Mouse (Mus musculus): ENCODE data around the gene Phactr3. TPM values are rescaled to one million over a fixed set of nuclear protein-coding genes. Genes with fewer than 3 reads are reported as not detected.
A peak's percentile ranks its signal among the peaks of the same experiment; 100 is the strongest.

The Phactr3 gene
- polyA plus RNA-seq, 1 experiment from 2014 or later, result 62.5 TPM

DNA sequence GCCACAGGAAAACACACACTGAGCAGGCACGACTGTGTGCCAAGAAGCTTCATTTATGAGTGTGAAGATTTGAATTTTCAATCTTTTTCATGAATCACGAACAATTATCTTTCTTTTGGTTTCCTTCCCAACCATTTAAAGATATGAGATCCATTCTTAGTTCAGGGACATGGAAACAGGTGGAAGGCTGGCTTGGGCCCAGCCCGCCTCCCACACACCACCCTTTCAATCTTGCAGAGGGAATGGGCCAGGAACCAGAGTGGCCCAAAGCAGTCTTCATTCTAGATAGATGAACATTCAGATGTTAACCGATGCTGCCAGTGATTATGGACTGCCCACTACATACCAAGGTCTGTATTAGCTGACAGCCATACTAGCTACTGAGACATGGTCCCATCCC, 144.3 kb downstream of the Phactr3 start:
- Histone ChIP-seq H3K4me3 (replicated peaks; ENCODE audit: low read depth, low read length) (no peak overlapping the region), H3K9me3 (ENCODE audit: control insufficient read depth, low read length) (no peaks in the 10 kb centered on the region), H3K4me2 (ENCODE audit: low read length) (no peak overlapping the region), H3K9ac (replicated peaks; ENCODE audit: low read length) (no peak overlapping the region), H3K4me1 (ENCODE audit: control insufficient read depth, insufficient read depth, low read length) (peaks cover 8% of the 10 kb centered on the region; the same call in 1 of the 2 replicates), H3K27me3 (ENCODE audit: control insufficient read depth, insufficient read depth, low read length) (no peaks in the 10 kb centered on the region), H3K27ac (replicated peaks; ENCODE audit: low read depth, low read length) (no peak overlapping the region), H3K36me3 (ENCODE audit: control insufficient read depth, insufficient read depth, low read length) (peaks cover 16% of the 10 kb centered on the region)
- no peak for DNase-seq
- no peak for ATAC-seq (ENCODE audit: low FRiP score, low TSS enrichment)
- WGBS, result 90% methylated on average over 4 of the region's 4 CpGs

GRCm38 (mm10) chr2:178264389-178264788, 145.6 kb downstream of the Phactr3 start:
- H3K9me3 ChIP-seq (ENCODE audit: control insufficient read depth, low read length), result no peaks in the 10 kb centered on the region

GRCm38 (mm10) chr2:178265454-178265853, 146.7 kb downstream of the Phactr3 start:
- H3K36me3 ChIP-seq (ENCODE audit: control insufficient read depth, insufficient read depth, low read length), result peaks cover 11% of the 10 kb centered on the region
- H3K27me3 ChIP-seq (ENCODE audit: control insufficient read depth, insufficient read depth, low read length), result no peaks in the 10 kb centered on the region
- no peaks in the 10 kb centered on the region for H3K9me3 ChIP-seq (ENCODE audit: control insufficient read depth, low read length)
- DNase-seq (no peak), ATAC-seq (ENCODE audit: low FRiP score, low TSS enrichment) (no peak)
- H3K4me2 ChIP-seq (ENCODE audit: low read length), result no peak overlapping the region
- H3K27ac ChIP-seq (replicated peaks; ENCODE audit: low read depth, low read length), result no peak overlapping the region
- WGBS, result 13% methylated on average over 2 of the region's 2 CpGs
- 0 out of 2 replicates have a peak overlapping the region, but pooled peaks have one; percentile 9 for H3K9ac ChIP-seq (replicated peaks; ENCODE audit: low read length)
- peaks cover 8% of the 10 kb centered on the region; the same call in 1 of the 2 replicates for H3K4me1 ChIP-seq (ENCODE audit: control insufficient read depth, insufficient read depth, low read length)
- H3K4me3 ChIP-seq (replicated peaks; ENCODE audit: low read depth, low read length), result no peak overlapping the region

More at GRCm38 (mm10) chr2:178264389-178264788, 145.6 kb downstream of the Phactr3 start:
- Histone ChIP-seq H3K4me2 (ENCODE audit: low read length) (no peak overlapping the region), H3K27ac (replicated peaks; ENCODE audit: low read depth, low read length) (no peak overlapping the region), H3K27me3 (ENCODE audit: control insufficient read depth, insufficient read depth, low read length) (no peaks in the 10 kb centered on the region), H3K4me3 (replicated peaks; ENCODE audit: low read depth, low read length) (no peak overlapping the region), H3K9ac (replicated peaks; ENCODE audit: low read length) (no peak overlapping the region), H3K36me3 (ENCODE audit: control insufficient read depth, insufficient read depth, low read length) (peaks cover 17% of the 10 kb centered on the region), H3K4me1 (ENCODE audit: control insufficient read depth, insufficient read depth, low read length) (peaks cover 8% of the 10 kb centered on the region; the same call in 1 of the 2 replicates)
- ATAC-seq (ENCODE audit: low FRiP score, low TSS enrichment) (peak; percentile 68; the same call in 1 of the 2 replicates), DNase-seq (peak; percentile 92)
- 6% methylated on average over 8 of the region's 8 CpGs for WGBS

GRCm38 (mm10) chr2:178270794-178271193, 152.0 kb downstream of the Phactr3 start:
- peaks cover 3% of the 10 kb centered on the region; the same call in 1 of the 2 replicates for H3K4me1 ChIP-seq (ENCODE audit: control insufficient read depth, insufficient read depth, low read length)
- H3K9ac ChIP-seq (replicated peaks; ENCODE audit: low read length), result no peak overlapping the region
- H3K27ac ChIP-seq (replicated peaks; ENCODE audit: low read depth, low read length), result no peak overlapping the region
- H3K36me3 ChIP-seq (ENCODE audit: control insufficient read depth, insufficient read depth, low read length), result 0 out of 2 replicates have a peak, but pooled peaks cover 3% of the 10 kb centered on the region
- no peak overlapping the region for H3K4me2 ChIP-seq (ENCODE audit: low read length)
- no peaks in the 10 kb centered on the region for H3K9me3 ChIP-seq (ENCODE audit: control insufficient read depth, low read length)
- 85% methylated on average over 2 of the region's 2 CpGs for WGBS
- no peaks in the 10 kb centered on the region for H3K27me3 ChIP-seq (ENCODE audit: control insufficient read depth, insufficient read depth, low read length)
- no peak overlapping the region for H3K4me3 ChIP-seq (replicated peaks; ENCODE audit: low read depth, low read length)
- no peak for DNase-seq
- no peak for ATAC-seq (ENCODE audit: low FRiP score, low TSS enrichment)

DNA sequence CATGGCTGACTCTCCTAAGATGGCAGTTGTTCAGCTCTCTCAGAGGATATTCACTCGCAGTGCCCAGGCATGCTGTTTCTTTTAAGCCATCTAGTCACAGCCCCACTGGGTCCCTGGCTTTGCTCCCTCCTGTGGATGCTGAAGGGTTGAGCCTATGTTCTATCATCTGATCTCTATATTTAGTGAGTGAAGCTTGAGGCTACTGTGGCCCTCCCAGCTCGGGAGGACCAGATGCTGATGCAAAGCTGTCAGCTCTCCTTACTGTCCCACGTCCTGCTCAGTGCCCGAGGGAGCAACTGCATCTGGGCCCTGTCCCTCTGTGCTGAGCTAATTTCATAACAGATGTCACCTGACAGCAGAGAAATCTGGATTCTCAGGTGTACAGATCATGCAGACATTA, 153.6 kb downstream of the Phactr3 start:
- ATAC-seq (ENCODE audit: low FRiP score, low TSS enrichment), result no peak
- H3K9ac ChIP-seq (replicated peaks; ENCODE audit: low read length), result no peak overlapping the region
- 0 out of 2 replicates have a peak, but pooled peaks cover 3% of the 10 kb centered on the region for H3K36me3 ChIP-seq (ENCODE audit: control insufficient read depth, insufficient read depth, low read length)
- no peaks in the 10 kb centered on the region for H3K9me3 ChIP-seq (ENCODE audit: control insufficient read depth, low read length)
- H3K4me1 ChIP-seq (ENCODE audit: control insufficient read depth, insufficient read depth, low read length), result no peaks in the 10 kb centered on the region
- H3K4me2 ChIP-seq (ENCODE audit: low read length), result no peak overlapping the region
- H3K4me3 ChIP-seq (replicated peaks; ENCODE audit: low read depth, low read length), result no peak overlapping the region
- peak; percentile 8 for DNase-seq
- no peaks in the 10 kb centered on the region for H3K27me3 ChIP-seq (ENCODE audit: control insufficient read depth, insufficient read depth, low read length)
- WGBS, result 54% methylated on average over 4 of the region's 4 CpGs
- H3K27ac ChIP-seq (replicated peaks; ENCODE audit: low read depth, low read length), result 0 out of 2 replicates have a peak overlapping the region, but pooled peaks have one; percentile 32

GRCm38 (mm10) chr2:178274126-178274525, 155.4 kb downstream of the Phactr3 start:
- no peak overlapping the region for H3K4me3 ChIP-seq (replicated peaks; ENCODE audit: low read depth, low read length)
- H3K9ac ChIP-seq (replicated peaks; ENCODE audit: low read length), result no peak overlapping the region
- no peak overlapping the region for H3K4me2 ChIP-seq (ENCODE audit: low read length)
- no peak overlapping the region for H3K27ac ChIP-seq (replicated peaks; ENCODE audit: low read depth, low read length)
- 78% methylated on average over 4 of the region's 4 CpGs for WGBS
- no peak for ATAC-seq (ENCODE audit: low FRiP score, low TSS enrichment)
- peaks cover 5% of the 10 kb centered on the region; the same call in 1 of the 2 replicates for H3K36me3 ChIP-seq (ENCODE audit: control insufficient read depth, insufficient read depth, low read length)
- no peak for DNase-seq
- H3K27me3 ChIP-seq (ENCODE audit: control insufficient read depth, insufficient read depth, low read length), result no peaks in the 10 kb centered on the region
- no peaks in the 10 kb centered on the region for H3K4me1 ChIP-seq (ENCODE audit: control insufficient read depth, insufficient read depth, low read length)
- no peaks in the 10 kb centered on the region for H3K9me3 ChIP-seq (ENCODE audit: control insufficient read depth, low read length)

DNA sequence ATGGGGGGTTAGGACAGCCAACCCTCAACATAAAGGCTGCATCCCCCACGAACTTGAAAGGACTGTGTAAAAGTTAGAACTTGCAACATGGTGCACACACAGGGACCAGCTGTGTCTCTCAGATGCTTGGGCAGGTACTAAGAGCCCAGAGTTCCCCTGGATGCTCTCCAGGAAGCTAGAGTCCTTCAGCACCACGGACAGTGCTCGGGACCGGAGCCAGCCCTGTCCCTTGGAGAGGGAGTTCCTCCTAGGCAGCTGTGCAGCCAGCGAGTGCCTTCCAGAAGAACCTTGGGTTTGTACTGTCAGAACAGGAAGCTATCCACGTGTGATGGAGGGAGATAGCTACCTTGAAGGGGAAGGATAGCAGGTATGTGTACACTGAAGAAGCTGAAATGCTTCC, 158.4 kb downstream of the Phactr3 start:
- peak; percentile 42 for DNase-seq
- no peaks in the 10 kb centered on the region for H3K4me1 ChIP-seq (ENCODE audit: control insufficient read depth, insufficient read depth, low read length)
- 16% methylated on average over 6 of the region's 6 CpGs for WGBS

DNA sequence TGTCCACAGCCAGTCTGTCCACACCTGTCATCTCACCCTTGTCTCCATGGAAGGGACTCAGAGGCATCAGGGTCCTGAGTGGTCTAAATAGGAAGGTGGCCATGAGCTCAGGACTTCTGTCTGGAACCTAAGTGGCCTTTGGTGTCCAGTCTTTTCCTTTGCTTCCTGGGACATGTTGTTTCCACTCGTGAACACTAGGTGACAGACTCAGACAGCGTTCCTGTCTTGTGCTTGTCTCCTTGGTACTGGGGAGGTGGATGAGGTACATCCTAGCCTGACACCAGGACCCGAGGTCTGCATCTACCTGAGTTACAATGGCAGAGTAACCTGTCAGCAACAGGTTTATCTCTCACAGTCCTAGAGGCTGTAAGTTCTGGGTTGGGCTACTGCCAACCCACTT, 162.4 kb downstream of the Phactr3 start:
- 57% methylated on average over 3 of the region's 3 CpGs for WGBS
- H3K36me3 ChIP-seq (ENCODE audit: control insufficient read depth, insufficient read depth, low read length), result peaks cover 29% of the 10 kb centered on the region; the same call in 1 of the 2 replicates

More for the DNA sequence above, 158.4 kb downstream of the Phactr3 start:
- no peaks in the 10 kb centered on the region for H3K27me3 ChIP-seq (ENCODE audit: control insufficient read depth, insufficient read depth, low read length)
- no peak overlapping the region for H3K4me2 ChIP-seq (ENCODE audit: low read length)
- no peak overlapping the region for H3K27ac ChIP-seq (replicated peaks; ENCODE audit: low read depth, low read length)
- no peaks in the 10 kb centered on the region for H3K9me3 ChIP-seq (ENCODE audit: control insufficient read depth, low read length)
- ATAC-seq (ENCODE audit: low FRiP score, low TSS enrichment), result no peak
- H3K9ac ChIP-seq (replicated peaks; ENCODE audit: low read length), result no peak overlapping the region
- no peak overlapping the region for H3K4me3 ChIP-seq (replicated peaks; ENCODE audit: low read depth, low read length)
- peaks cover 12% of the 10 kb centered on the region; the same call in 1 of the 2 replicates for H3K36me3 ChIP-seq (ENCODE audit: control insufficient read depth, insufficient read depth, low read length)

GRCm38 (mm10) chr2:178287285-178287684, 168.5 kb downstream of the Phactr3 start:
- H3K4me3 ChIP-seq (replicated peaks; ENCODE audit: low read depth, low read length), result no peak overlapping the region
- no peak for ATAC-seq (ENCODE audit: low FRiP score, low TSS enrichment)
- no peaks in the 10 kb centered on the region for H3K4me1 ChIP-seq (ENCODE audit: control insufficient read depth, insufficient read depth, low read length)
- H3K27me3 ChIP-seq (ENCODE audit: control insufficient read depth, insufficient read depth, low read length), result no peaks in the 10 kb centered on the region
- H3K4me2 ChIP-seq (ENCODE audit: low read length), result no peak overlapping the region
- H3K36me3 ChIP-seq (ENCODE audit: control insufficient read depth, insufficient read depth, low read length), result peaks cover 17% of the 10 kb centered on the region; the same call in 1 of the 2 replicates
- no peak overlapping the region for H3K27ac ChIP-seq (replicated peaks; ENCODE audit: low read depth, low read length)
- DNase-seq, result peak; percentile 72
- WGBS, result 85% methylated on average over 5 of the region's 5 CpGs
- no peak overlapping the region for H3K9ac ChIP-seq (replicated peaks; ENCODE audit: low read length)
- H3K9me3 ChIP-seq (ENCODE audit: control insufficient read depth, low read length), result no peaks in the 10 kb centered on the region

More for the DNA sequence above, 162.4 kb downstream of the Phactr3 start:
- DNase-seq (no peak), ATAC-seq (ENCODE audit: low FRiP score, low TSS enrichment) (no peak)
- no peaks in the 10 kb centered on the region for H3K9me3 ChIP-seq (ENCODE audit: control insufficient read depth, low read length)
- no peaks in the 10 kb centered on the region for H3K4me1 ChIP-seq (ENCODE audit: control insufficient read depth, insufficient read depth, low read length)
- no peak overlapping the region for H3K4me2 ChIP-seq (ENCODE audit: low read length)
- no peak overlapping the region for H3K27ac ChIP-seq (replicated peaks; ENCODE audit: low read depth, low read length)
- no peak overlapping the region for H3K4me3 ChIP-seq (replicated peaks; ENCODE audit: low read depth, low read length)
- H3K27me3 ChIP-seq (ENCODE audit: control insufficient read depth, insufficient read depth, low read length), result no peaks in the 10 kb centered on the region
- no peak overlapping the region for H3K9ac ChIP-seq (replicated peaks; ENCODE audit: low read length)

Measured in midbrain, embryonic 14.5 days (tissue).